Mouse (Mus musculus) liver, embryonic 14.5 days (tissue): Measurements from ENCODE around the gene Atp5f1.

ENCODE experiments used
- CTCF ChIP-seq: IDR thresholded peaks from 2 replicates; pipeline ENCODE4 v1.5.1; 2016; ENCODE audit warnings: antibody characterized with exemption, low read depth, control low read depth
- EP300 ChIP-seq: IDR thresholded peaks from 2 replicates; pipeline ENCODE4 v1.6.1; 2016; ENCODE audit warnings: antibody characterized with exemption, low read depth

- no peak for TF ChIP-seq CTCF
- no peak for TF ChIP-seq EP300
Measured at GRCm38 (mm10) chr3:105904721-105905120, 55.2 kb downstream of the Atp5f1 start.
